Mouse (Mus musculus) embryonic fibroblast, embryonic 13.5 days (primary cell): ENCODE data around the gene 1700025G04Rik. TPM values are rescaled to one million over a fixed set of nuclear protein-coding genes. Genes with fewer than 3 reads are reported as not detected.

Experiments used
- H3K27ac ChIP-seq: 2 replicates; pipeline ENCODE4 v1.5.1; 2012; ENCODE audit warnings: low read length, control low read depth, inconsistent platforms; ENCODE audit not compliant: insufficient read depth
- H3K4me1 ChIP-seq: 2 replicates; pipeline ENCODE4 v1.6.1; 2011; ENCODE audit warnings: low read length; ENCODE audit not compliant: control insufficient read depth, insufficient read depth
- H3K4me3 ChIP-seq: 2 replicates; pipeline ENCODE4 v1.5.1; 2011; ENCODE audit warnings: mild to moderate bottlenecking, control low read depth, low read length; ENCODE audit not compliant: insufficient read depth
- CTCF ChIP-seq: IDR thresholded peaks from 2 replicates; pipeline ENCODE4 v1.5.1; 2011; ENCODE audit warnings: mild to moderate bottlenecking, control low read depth, low read length, moderate library complexity, borderline replicate concordance; ENCODE audit not compliant: insufficient read depth
- POLR2A ChIP-seq: IDR thresholded peaks from 2 replicates; pipeline ENCODE4 v1.6.1; 2011; ENCODE audit warnings: low read depth, mild to moderate bottlenecking, control low read depth, low read length, moderate library complexity
- polyA plus RNA-seq: library from polyadenylated mRNA; stranded (reverse); fragments of >200 nt; gene quantifications from 2 replicates; pipeline ENCODE4 v1.2.4, GENCODE M21; 2011; ENCODE audit warnings: low read depth; ENCODE audit not compliant: missing spikeins, insufficient read length

Gene 1700025G04Rik
- 28.0 and 30.5 TPM in 2 replicates for polyA plus RNA-seq

GRCm38 (mm10) chr1:152090018-152090553 lies at the start of gene 1700025G04Rik:
1700025G04Rik (minus strand) TSS chr1:152090125.
- peak within 1 kb of the TSS; percentile 48 for H3K27ac ChIP-seq
- TF ChIP-seq CTCF (no peak), POLR2A (peak; percentile 47)

DNA sequence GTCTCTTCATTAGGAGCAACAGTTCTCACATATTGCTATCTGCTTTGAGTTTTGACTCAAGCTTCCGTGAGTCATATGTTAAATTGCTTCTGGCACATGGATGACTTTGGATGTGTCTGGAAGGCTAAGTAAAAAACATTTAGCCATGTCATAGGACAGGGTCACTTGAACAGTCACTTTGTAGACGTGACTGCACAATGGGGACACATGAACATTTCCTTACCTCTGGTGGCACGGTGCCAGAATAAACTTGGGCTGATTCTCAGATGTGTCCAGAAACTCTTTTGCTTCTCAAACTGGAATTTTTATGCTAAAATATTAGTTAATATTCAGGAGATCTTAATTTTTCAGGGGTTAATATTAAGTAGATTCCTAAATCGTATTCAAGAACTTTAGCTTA lies 49.6 kb upstream of the 1700025G04Rik start:
- TF ChIP-seq CTCF: no peak
- no peak for TF ChIP-seq POLR2A
- no peaks in the 10 kb centered on the region for H3K4me1 ChIP-seq
- no peak overlapping the region for H3K4me3 ChIP-seq
- no peak overlapping the region for H3K27ac ChIP-seq

More at GRCm38 (mm10) chr1:152090018-152090553, at the start of gene 1700025G04Rik:
- Histone ChIP-seq H3K4me1 (peaks cover 5% of the 10 kb centered on the region), H3K4me3 (peak within 1 kb of the TSS; percentile 56)

DNA sequence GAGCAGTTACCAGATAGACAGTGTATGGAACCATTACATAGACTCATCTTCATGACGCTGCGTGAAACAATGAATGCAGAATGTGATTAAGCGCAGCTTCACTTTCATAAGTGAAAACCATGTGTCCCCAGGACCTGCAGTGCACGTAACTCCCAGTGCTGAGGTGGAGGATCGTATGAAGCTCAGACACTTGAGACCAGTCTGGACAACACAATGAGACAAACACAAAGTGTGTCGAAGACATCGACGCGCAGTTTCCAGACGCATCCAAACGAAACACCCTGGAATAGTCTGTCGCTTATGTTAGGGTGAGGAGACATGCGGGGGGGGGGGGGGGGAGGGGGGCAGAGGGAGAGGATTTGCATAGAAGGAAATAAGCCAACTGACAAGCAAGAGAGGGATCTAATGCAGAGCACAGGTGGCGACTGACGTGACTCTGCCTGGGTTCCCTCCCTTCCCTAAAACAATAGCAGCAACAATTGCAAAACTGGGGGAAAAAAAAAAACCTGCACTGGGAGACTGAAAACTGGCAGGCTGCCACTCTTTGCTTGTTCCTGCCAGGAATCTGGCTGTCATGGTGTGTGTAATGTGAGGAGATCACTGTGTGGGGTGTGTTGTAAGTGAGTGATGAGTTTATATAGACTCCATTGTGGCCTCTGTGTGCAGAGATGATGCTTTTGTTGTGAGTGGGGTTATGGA lies 40.3 kb upstream of the 1700025G04Rik start:
- Histone ChIP-seq H3K4me1 (no peaks in the 10 kb centered on the region), H3K27ac (no peak overlapping the region), H3K4me3 (no peak overlapping the region)
- TF ChIP-seq POLR2A: no peak
- no peak for TF ChIP-seq CTCF

- Histone ChIP-seq H3K4me1 (no peaks in the 10 kb centered on the region), H3K4me3 (no peak overlapping the region), H3K27ac (no peak overlapping the region)
- TF ChIP-seq POLR2A (no peak), CTCF (no peak)
Observed at GRCm38 (mm10) chr1:152125451-152125850, 35.5 kb upstream of the 1700025G04Rik start.

DNA sequence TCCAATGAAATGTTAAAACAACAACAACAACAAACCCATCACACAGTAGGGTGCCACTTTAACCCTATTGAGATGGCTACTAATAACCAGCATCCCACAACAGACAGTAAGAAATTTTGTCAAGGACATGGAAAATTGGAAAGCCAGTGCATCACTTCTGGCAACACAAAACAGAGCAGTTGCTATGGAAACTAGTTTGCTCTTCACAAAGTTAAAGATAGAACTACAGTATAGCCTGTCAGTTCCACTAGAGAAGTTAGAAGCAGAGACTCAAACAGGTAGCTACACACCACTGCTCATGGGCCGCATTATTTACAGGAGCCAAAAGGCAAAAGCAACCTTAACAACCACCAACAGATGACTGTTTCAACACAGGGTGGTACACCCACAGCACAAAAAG lies 20.2 kb upstream of the 1700025G04Rik start:
- Histone ChIP-seq H3K4me1 (peaks cover 3% of the 10 kb centered on the region; the same call in 1 of the 2 replicates), H3K4me3 (no peak overlapping the region), H3K27ac (no peak overlapping the region)
- TF ChIP-seq POLR2A (no peak), CTCF (no peak)

GRCm38 (mm10) chr1:152106136-152106535 lies 16.2 kb upstream of the 1700025G04Rik start:
- Histone ChIP-seq H3K4me1 (peaks cover 3% of the 10 kb centered on the region; the same call in 1 of the 2 replicates), H3K27ac (no peak overlapping the region), H3K4me3 (no peak overlapping the region)
- TF ChIP-seq POLR2A (no peak), CTCF (no peak)

GRCm38 (mm10) chr1:152105246-152105645 lies 15.3 kb upstream of the 1700025G04Rik start:
- Histone ChIP-seq H3K4me3 (no peak overlapping the region), H3K27ac (no peak overlapping the region), H3K4me1 (peaks cover 3% of the 10 kb centered on the region; the same call in 1 of the 2 replicates)
- no peak for TF ChIP-seq POLR2A

GRCm38 (mm10) chr1:152101746-152102145 lies 11.8 kb upstream of the 1700025G04Rik start:
- TF ChIP-seq CTCF (no peak), POLR2A (no peak)
- H3K4me1 ChIP-seq: peaks cover 3% of the 10 kb centered on the region; the same call in 1 of the 2 replicates
- no peak overlapping the region for H3K27ac ChIP-seq
- no peak overlapping the region for H3K4me3 ChIP-seq

DNA sequence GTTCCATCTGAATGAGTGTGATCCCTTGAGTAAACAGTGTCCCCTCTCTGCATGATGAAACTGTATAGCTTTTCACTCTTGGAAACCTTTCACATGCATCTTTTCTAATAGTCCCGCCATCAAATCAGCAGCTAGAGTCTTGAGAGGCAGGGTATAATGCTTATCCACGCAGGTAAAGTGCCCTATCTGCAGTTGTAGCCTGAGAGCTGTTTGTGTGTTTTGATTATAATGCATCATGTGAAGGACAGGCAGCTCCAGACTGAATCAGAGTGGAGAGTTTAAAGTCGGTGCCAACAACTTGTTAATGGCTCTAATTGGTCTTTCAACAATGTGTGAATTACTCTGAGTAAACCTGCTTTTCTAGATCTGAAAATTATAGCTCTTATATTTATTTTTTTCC lies 6.1 kb upstream of the 1700025G04Rik start:
- Histone ChIP-seq H3K27ac (no peak overlapping the region), H3K4me1 (no peaks in the 10 kb centered on the region), H3K4me3 (no peak overlapping the region)
- no peak for TF ChIP-seq POLR2A
- TF ChIP-seq CTCF: no peak
